Mouse (Mus musculus): ENCODE data around the gene Pros1. TPM values are rescaled to one million over a fixed set of nuclear protein-coding genes. Genes with fewer than 3 reads are reported as not detected.

Pros1 gene
- polyA plus RNA-seq, 1 experiment from 2014 or later, result 15.8 TPM

DNA sequence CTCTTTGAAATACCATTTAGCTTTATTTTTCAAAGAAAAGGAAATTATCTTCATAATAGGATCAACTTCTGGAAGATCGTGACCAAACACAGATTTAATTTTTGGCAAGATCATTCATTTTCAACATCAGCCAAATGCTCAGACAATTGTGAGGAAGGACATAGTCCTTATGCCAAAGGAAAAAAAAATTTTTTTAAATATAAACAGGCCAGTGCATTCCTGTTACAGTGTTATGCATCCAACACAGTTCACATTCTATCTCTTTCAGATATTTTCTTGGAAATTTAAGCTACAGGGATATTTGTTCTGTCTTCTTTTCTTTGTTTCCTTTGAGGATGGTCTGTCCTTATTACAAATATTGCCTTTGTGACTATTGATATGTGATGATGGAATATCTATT lies 57.3 kb downstream of the Pros1 start:
- Histone ChIP-seq H3K36me3 (no peaks in the 10 kb centered on the region), H3K9me3 (replicated peaks) (no peaks in the 10 kb centered on the region), H3K27ac (no peak overlapping the region), H3K27me3 (ENCODE audit: low read depth, poor library complexity, severe bottlenecking) (no peaks in the 10 kb centered on the region), H3K4me1 (no peaks in the 10 kb centered on the region), H3K4me3 (no peak overlapping the region)
- no peak for DNase-seq (ENCODE audit: low spot score)
- 92% methylated on average over 1 of the region's 1 CpGs for WGBS

DNA sequence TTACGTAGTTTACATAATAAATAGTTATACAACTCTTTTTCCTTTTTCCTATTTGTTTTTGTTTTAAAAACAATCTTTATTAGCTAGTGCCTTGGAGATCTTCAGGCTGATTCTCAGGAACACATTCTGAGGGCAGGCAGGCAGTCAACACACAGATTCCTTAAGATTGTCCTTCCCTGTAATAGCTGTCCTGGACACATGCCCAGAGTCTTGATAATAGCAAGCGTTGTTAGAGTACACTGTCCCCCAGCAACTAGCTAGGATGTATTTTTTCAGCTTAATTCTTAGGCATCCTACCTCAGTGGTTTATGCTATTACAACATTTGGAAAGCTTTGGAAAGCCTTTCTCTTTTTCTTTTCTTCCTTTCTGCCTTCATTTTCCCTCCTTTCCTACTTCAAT lies 58.1 kb downstream of the Pros1 start:
- WGBS, result 94% methylated on average over 2 of the region's 2 CpGs
- H3K36me3 ChIP-seq, result no peaks in the 10 kb centered on the region
- no peaks in the 10 kb centered on the region for H3K9me3 ChIP-seq (replicated peaks)
- DNase-seq (ENCODE audit: low spot score), result no peak
- no peaks in the 10 kb centered on the region for H3K27me3 ChIP-seq (ENCODE audit: low read depth, poor library complexity, severe bottlenecking)
- no peaks in the 10 kb centered on the region for H3K4me1 ChIP-seq
- H3K4me3 ChIP-seq, result no peak overlapping the region
- no peak overlapping the region for H3K27ac ChIP-seq

DNA sequence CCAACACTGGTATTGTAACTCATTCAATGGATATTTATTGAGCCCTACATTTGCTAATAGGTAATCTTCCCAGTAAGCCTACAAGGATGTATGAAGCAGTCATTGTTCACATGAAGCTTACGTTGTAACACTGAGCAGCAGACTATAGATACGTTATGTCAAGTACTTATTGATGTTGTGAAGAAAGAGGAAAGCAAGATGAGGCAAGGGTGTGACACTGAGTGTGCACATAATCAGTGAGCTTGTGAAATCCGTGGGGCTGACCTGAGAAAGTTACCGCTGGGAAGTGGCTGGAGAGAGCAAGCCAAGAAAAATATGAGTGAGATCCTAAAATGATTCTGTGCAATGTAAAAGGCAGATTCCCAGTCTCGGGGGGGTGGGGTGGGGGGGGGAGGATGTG lies 61.4 kb downstream of the Pros1 start:
- WGBS, result 96% methylated on average over 5 of the region's 5 CpGs
- no peaks in the 10 kb centered on the region for H3K4me1 ChIP-seq
- no peak overlapping the region for H3K27ac ChIP-seq
- no peak overlapping the region for H3K4me3 ChIP-seq
- no peaks in the 10 kb centered on the region for H3K36me3 ChIP-seq
- no peaks in the 10 kb centered on the region for H3K27me3 ChIP-seq (ENCODE audit: low read depth, poor library complexity, severe bottlenecking)
- no peak for DNase-seq (ENCODE audit: low spot score)
- no peaks in the 10 kb centered on the region for H3K9me3 ChIP-seq (replicated peaks)

GRCm38 (mm10) chr16:62922245-62922644 lies 68.1 kb downstream of the Pros1 start:
- Histone ChIP-seq H3K36me3 (no peaks in the 10 kb centered on the region), H3K27ac (peak overlapping the region; percentile 68; the same call in 1 of the 2 replicates), H3K27me3 (ENCODE audit: low read depth, poor library complexity, severe bottlenecking) (no peaks in the 10 kb centered on the region), H3K9me3 (replicated peaks) (no peaks in the 10 kb centered on the region), H3K4me3 (no peak overlapping the region), H3K4me1 (peaks cover 15% of the 10 kb centered on the region)
- 21% methylated on average over 8 of the region's 8 CpGs for WGBS
- DNase-seq (ENCODE audit: low spot score), result no peak

DNA sequence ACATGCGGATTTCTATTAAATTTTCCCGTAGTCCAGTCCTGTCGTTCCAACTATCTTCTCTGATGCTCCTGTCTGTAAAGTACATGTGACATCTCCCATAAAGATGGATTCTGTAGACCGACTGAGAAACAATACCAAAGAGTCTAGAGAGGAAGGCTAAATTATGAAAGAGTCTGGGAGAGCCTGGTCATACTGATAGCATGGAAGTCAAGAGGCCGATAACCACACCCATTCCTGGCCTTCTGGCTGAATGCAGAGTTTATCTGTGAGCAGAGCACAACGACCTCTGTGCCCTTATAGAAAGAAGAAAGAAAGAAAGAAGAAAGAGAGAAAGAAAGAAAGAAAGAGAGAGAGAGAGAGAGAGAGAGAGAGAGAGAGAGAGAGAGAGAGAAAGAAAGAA lies 77.2 kb downstream of the Pros1 start:
- Histone ChIP-seq H3K9me3 (replicated peaks) (no peaks in the 10 kb centered on the region), H3K27me3 (ENCODE audit: low read depth, poor library complexity, severe bottlenecking) (no peaks in the 10 kb centered on the region), H3K27ac (no peak overlapping the region), H3K36me3 (no peaks in the 10 kb centered on the region), H3K4me3 (no peak overlapping the region), H3K4me1 (no peaks in the 10 kb centered on the region)
- 90% methylated on average over 6 of the region's 6 CpGs for WGBS
- DNase-seq (ENCODE audit: low spot score), result no peak

DNA sequence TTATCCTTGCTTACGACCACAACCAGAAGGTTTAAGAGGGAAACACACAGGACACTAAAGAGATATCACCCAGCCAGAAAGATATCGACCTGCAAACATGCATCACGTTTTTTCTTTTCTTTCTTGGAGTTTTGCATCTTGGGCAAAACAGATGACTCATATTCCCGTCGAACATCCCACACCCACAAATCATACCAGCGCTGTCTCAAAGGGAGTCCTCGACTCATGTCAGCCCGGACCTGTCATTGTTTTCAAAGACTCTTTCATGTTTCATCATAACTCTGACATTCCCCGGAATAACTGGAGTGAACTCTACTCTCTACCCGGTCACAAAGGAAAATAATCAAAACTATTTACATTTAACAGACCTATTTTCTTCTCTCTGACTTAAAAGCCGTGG lies 82.2 kb downstream of the Pros1 start:
- 89% methylated on average over 11 of the region's 11 CpGs for WGBS
- no peak overlapping the region for H3K4me3 ChIP-seq
- DNase-seq (ENCODE audit: low spot score), result no peak
- no peaks in the 10 kb centered on the region for H3K27me3 ChIP-seq (ENCODE audit: low read depth, poor library complexity, severe bottlenecking)
- no peaks in the 10 kb centered on the region for H3K36me3 ChIP-seq
- H3K9me3 ChIP-seq (replicated peaks), result no peaks in the 10 kb centered on the region
- peaks cover 3% of the 10 kb centered on the region; the same call in 1 of the 2 replicates for H3K4me1 ChIP-seq
- no peak overlapping the region for H3K27ac ChIP-seq

DNA sequence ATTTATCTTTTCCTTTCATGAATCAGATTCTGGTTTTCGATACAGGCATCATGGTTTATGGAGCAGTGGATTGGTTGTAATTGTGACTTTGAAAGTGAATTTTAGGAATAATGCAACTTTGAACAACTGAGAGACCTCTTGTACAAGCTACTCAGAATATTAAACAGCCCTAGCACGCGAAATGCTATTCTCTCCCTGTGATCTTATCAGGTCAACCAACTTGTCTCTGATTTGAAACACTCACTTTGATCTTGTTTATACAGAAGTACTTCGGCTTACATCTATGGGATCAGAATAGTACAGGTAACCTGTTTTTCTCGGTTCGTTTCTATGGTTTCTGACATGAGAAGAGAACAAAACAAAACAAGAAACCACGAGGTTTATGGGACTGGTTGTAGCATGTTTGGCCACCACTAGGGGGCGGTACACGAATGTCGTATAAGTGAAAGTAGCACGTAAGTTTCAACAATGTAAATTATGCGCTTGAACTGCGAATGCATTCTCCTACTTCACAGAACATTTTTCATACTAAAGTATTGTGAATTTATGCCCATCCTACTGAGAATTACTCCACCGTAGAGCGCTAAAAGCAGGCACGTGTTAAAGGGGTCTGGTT lies 86.4 kb downstream of the Pros1 start:
- Histone ChIP-seq H3K9me3 (replicated peaks) (no peaks in the 10 kb centered on the region), H3K27me3 (ENCODE audit: low read depth, poor library complexity, severe bottlenecking) (no peaks in the 10 kb centered on the region), H3K36me3 (no peaks in the 10 kb centered on the region), H3K4me1 (peaks cover 21% of the 10 kb centered on the region), H3K4me3 (no peak overlapping the region), H3K27ac (0 out of 2 replicates have a peak overlapping the region, but pooled peaks have one; percentile 54)
- WGBS, result 26% methylated on average over 16 of the region's 16 CpGs
- peak; percentile 87 for DNase-seq (ENCODE audit: low spot score)

GRCm38 (mm10) chr16:62941763-62942162 lies 87.7 kb downstream of the Pros1 start:
- Histone ChIP-seq H3K4me1 (peaks cover 21% of the 10 kb centered on the region), H3K27me3 (ENCODE audit: low read depth, poor library complexity, severe bottlenecking) (no peaks in the 10 kb centered on the region), H3K36me3 (no peaks in the 10 kb centered on the region), H3K4me3 (no peak overlapping the region), H3K27ac (no peak overlapping the region), H3K9me3 (replicated peaks) (no peaks in the 10 kb centered on the region)
- WGBS, result 78% methylated on average over 10 of the region's 10 CpGs
- no peak for DNase-seq (ENCODE audit: low spot score)

GRCm38 (mm10) chr16:62942418-62943410 lies 88.6 kb downstream of the Pros1 start:
- H3K27me3 ChIP-seq (ENCODE audit: low read depth, poor library complexity, severe bottlenecking), result no peaks in the 10 kb centered on the region
- H3K4me3 ChIP-seq, result no peak overlapping the region
- no peak for DNase-seq (ENCODE audit: low spot score)
- no peaks in the 10 kb centered on the region for H3K36me3 ChIP-seq
- WGBS, result 64% methylated on average over 16 of the region's 16 CpGs
- peaks cover 21% of the 10 kb centered on the region for H3K4me1 ChIP-seq
- H3K9me3 ChIP-seq (replicated peaks), result no peaks in the 10 kb centered on the region
- H3K27ac ChIP-seq, result no peak overlapping the region

DNA sequence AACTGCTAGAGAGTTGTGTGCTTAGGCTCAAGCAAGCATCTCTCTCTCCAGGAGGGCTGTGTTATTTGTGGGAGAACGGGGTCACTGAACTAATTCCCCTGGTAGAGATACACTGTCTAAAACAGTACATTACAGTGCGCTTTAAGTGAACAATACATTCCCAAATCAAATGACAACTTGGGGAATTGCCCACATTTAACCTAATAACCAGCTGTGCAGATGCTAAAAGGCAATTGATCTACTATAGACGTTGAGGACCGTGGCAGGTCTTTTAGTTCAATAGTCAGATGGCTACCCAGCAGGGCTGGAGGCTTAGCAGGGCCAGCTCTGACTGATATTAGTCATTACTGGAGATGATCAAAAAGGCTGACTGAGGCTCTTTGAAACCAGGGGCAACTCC lies 104.4 kb downstream of the Pros1 start:
- no peak for DNase-seq (ENCODE audit: low spot score)
- H3K4me1 ChIP-seq, result no peaks in the 10 kb centered on the region
- H3K27ac ChIP-seq, result no peak overlapping the region
- H3K9me3 ChIP-seq (replicated peaks), result no peaks in the 10 kb centered on the region
- WGBS, result 73% methylated on average over 4 of the region's 4 CpGs
- no peaks in the 10 kb centered on the region for H3K27me3 ChIP-seq (ENCODE audit: low read depth, poor library complexity, severe bottlenecking)
- no peaks in the 10 kb centered on the region for H3K36me3 ChIP-seq
- H3K4me3 ChIP-seq, result no peak overlapping the region

GRCm38 (mm10) chr16:62964361-62964763 lies 110.3 kb downstream of the Pros1 start:
- Histone ChIP-seq H3K9me3 (replicated peaks) (no peaks in the 10 kb centered on the region), H3K4me1 (peaks cover 13% of the 10 kb centered on the region), H3K27me3 (ENCODE audit: low read depth, poor library complexity, severe bottlenecking) (no peaks in the 10 kb centered on the region; the same call in 1 of the 2 replicates), H3K4me3 (no peak overlapping the region), H3K27ac (no peak overlapping the region), H3K36me3 (no peaks in the 10 kb centered on the region)
- DNase-seq (ENCODE audit: low spot score), result no peak
- 34% methylated on average over 6 of the region's 6 CpGs for WGBS

GRCm38 (mm10) chr16:62971673-62972332 lies 117.7 kb downstream of the Pros1 start:
- DNase-seq (ENCODE audit: low spot score), result no peak
- no peaks in the 10 kb centered on the region for H3K36me3 ChIP-seq
- no peak overlapping the region for H3K27ac ChIP-seq
- no peaks in the 10 kb centered on the region; the same call in 1 of the 2 replicates for H3K27me3 ChIP-seq (ENCODE audit: low read depth, poor library complexity, severe bottlenecking)
- 93% methylated on average over 1 of the region's 1 CpGs for WGBS
- no peak overlapping the region for H3K4me3 ChIP-seq
- no peaks in the 10 kb centered on the region for H3K4me1 ChIP-seq
- no peaks in the 10 kb centered on the region for H3K9me3 ChIP-seq (replicated peaks)

GRCm38 (mm10) chr16:62974926-62975325 lies 120.8 kb downstream of the Pros1 start:
- H3K27me3 ChIP-seq (ENCODE audit: low read depth, poor library complexity, severe bottlenecking), result no peaks in the 10 kb centered on the region
- H3K4me3 ChIP-seq, result no peak overlapping the region
- no peaks in the 10 kb centered on the region for H3K36me3 ChIP-seq
- no peak for DNase-seq (ENCODE audit: low spot score)
- H3K4me1 ChIP-seq, result no peaks in the 10 kb centered on the region
- WGBS, result 80% methylated on average over 1 of the region's 1 CpGs
- no peak overlapping the region for H3K27ac ChIP-seq
- no peaks in the 10 kb centered on the region for H3K9me3 ChIP-seq (replicated peaks)
